Mouse (Mus musculus) spleen, adult 2 months (tissue): Measurements from ENCODE around the gene Cklf.

Experiments used
- CTCF ChIP-seq: fragments of 200-500 bp; IDR thresholded peaks from 2 replicates; pipeline ENCODE4 v1.5.1; 2011; ENCODE audit warnings: mild to moderate bottlenecking, inconsistent platforms; ENCODE audit not compliant: insufficient read depth, insufficient read length, insufficient replicate concordance; ENCODE audit errors: extremely low read depth
- POLR2A ChIP-seq: fragments of 200-500 bp; IDR thresholded peaks from 2 replicates; pipeline ENCODE4 v1.6.1; 2011; ENCODE audit warnings: low read depth, low read length, inconsistent platforms

DNA sequence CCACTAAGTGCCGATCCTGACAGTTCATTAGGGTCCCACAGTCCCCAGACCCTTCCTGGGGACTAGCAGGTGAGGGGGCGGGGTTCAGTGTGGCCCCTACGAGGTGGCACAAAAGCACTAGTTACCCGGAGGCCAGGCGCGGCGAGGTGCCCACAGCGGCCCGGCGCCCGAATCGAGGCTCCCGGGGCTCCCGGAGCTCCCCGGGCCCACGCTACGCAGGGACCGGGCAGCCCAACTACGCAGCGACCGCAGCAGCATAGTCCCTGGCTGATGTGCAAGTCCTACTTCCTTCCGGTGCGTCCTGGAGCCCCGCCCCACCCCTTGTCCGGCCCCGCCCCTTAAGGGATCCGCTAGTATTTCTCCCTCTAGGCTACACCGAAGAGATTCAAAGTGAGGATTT is 2.4 kb upstream of the Cklf start, which contains the start of gene Tk2:
- TF ChIP-seq CTCF: no peak
- TF ChIP-seq POLR2A: peak; percentile 96
